Mouse (Mus musculus) thymus, adult 2 months (tissue): ENCODE results near the gene Tnnc1. TPM values are rescaled to one million over a fixed set of nuclear protein-coding genes. Genes with fewer than 3 reads are reported as not detected.

Experiments
- DNase-seq: peaks from one replicate; pipeline ENCODE4 v3.0.0; 2021
- H3K27ac ChIP-seq: fragments of 200-500 bp; 2 replicates; pipeline ENCODE4 v1.5.1; 2012; ENCODE audit warnings: low read length, control low read depth; ENCODE audit not compliant: control insufficient read depth, insufficient read depth
- H3K27me3 ChIP-seq: fragments of 200-500 bp; 2 replicates; pipeline ENCODE4 v1.6.1; 2012; ENCODE audit warnings: mild to moderate bottlenecking, low read length, moderate library complexity, mixed read lengths; ENCODE audit not compliant: control insufficient read depth, insufficient read depth
- H3K36me3 ChIP-seq: fragments of 200-500 bp; 2 replicates; pipeline ENCODE4 v1.6.1; 2012; ENCODE audit warnings: mild to moderate bottlenecking, low read length, moderate library complexity; ENCODE audit not compliant: control insufficient read depth, insufficient read depth
- H3K4me1 ChIP-seq: fragments of 200-500 bp; replicated peaks from 2 replicates; pipeline ENCODE4 v1.6.1; 2012; ENCODE audit warnings: low read length; ENCODE audit not compliant: control insufficient read depth, insufficient read depth
- H3K4me3 ChIP-seq: fragments of 200-500 bp; 2 replicates; pipeline ENCODE4 v1.5.1; 2012; ENCODE audit warnings: mild to moderate bottlenecking, low read length, control low read depth, moderate library complexity; ENCODE audit not compliant: control insufficient read depth, insufficient read depth
- CTCF ChIP-seq: fragments of 200-500 bp; IDR thresholded peaks from 2 replicates; pipeline ENCODE4 v1.5.1; 2012; ENCODE audit warnings: mild to moderate bottlenecking, control low read depth, low read length, moderate library complexity, borderline replicate concordance; ENCODE audit not compliant: control insufficient read depth, poor library complexity, insufficient read depth; ENCODE audit errors: extremely low read depth
- POLR2A ChIP-seq: fragments of 200-500 bp; IDR thresholded peaks from 2 replicates; pipeline ENCODE4 v1.6.1; 2012; ENCODE audit warnings: mild to moderate bottlenecking, low read length, control low read depth, moderate library complexity; ENCODE audit not compliant: control insufficient read depth, poor library complexity, insufficient read depth; ENCODE audit errors: extremely low read depth
- WGBS: fragments of 180-500 bp; shearing (Covaris S2); methylation state at CpG from one replicate; pipeline ENCODE4 v1.1.7; 2018; 5-methylcytosine and 5-hydroxymethylcytosine counted together
- polyA plus RNA-seq: library from polyadenylated mRNA; depleted of rRNA; stranded (reverse); fragments of >200 nt; gene quantifications from 2 replicates; pipeline ENCODE4 v1.2.3, GENCODE M21; 2012; rRNA removed

The Tnnc1 gene
- polyA plus RNA-seq = 4.2 and 103 TPM in 2 replicates

DNA sequence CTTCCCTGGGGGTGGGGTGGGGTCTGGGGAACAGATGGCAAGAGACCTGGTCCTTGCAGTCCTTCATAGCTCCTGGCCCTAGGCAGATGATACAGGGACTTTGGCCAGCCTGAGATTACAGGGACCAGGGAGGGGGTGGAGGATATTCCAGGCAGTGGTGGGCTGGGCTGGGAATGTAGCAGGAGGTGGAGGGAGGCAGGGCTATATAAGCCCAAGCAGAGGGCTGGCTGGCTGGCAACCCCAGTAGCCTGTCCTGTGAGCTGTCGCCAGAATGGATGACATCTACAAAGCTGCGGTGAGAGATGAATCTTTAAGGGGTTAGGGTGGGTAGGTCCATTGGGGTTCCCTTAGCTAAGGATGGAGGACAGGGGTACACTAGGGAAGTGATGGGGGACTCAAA is at the start of gene Tnnc1:
Gene Tnnc1 (plus strand): TSS at position 229 of the 400 bp plus-strand sequence.
- 91% methylated on average over 2 of the region's 2 CpGs for WGBS
- DNase-seq = no peak
- H3K36me3 ChIP-seq = peaks cover 9% of the 10 kb centered on the region
- no peak for TF ChIP-seq CTCF
- no peak for TF ChIP-seq POLR2A
- peaks cover 16% of the 10 kb centered on the region for H3K4me1 ChIP-seq
- no peaks in the 10 kb centered on the region for H3K27me3 ChIP-seq
- H3K27ac ChIP-seq = no peak within 1 kb of the TSS
- H3K4me3 ChIP-seq = no peak within 1 kb of the TSS

DNA sequence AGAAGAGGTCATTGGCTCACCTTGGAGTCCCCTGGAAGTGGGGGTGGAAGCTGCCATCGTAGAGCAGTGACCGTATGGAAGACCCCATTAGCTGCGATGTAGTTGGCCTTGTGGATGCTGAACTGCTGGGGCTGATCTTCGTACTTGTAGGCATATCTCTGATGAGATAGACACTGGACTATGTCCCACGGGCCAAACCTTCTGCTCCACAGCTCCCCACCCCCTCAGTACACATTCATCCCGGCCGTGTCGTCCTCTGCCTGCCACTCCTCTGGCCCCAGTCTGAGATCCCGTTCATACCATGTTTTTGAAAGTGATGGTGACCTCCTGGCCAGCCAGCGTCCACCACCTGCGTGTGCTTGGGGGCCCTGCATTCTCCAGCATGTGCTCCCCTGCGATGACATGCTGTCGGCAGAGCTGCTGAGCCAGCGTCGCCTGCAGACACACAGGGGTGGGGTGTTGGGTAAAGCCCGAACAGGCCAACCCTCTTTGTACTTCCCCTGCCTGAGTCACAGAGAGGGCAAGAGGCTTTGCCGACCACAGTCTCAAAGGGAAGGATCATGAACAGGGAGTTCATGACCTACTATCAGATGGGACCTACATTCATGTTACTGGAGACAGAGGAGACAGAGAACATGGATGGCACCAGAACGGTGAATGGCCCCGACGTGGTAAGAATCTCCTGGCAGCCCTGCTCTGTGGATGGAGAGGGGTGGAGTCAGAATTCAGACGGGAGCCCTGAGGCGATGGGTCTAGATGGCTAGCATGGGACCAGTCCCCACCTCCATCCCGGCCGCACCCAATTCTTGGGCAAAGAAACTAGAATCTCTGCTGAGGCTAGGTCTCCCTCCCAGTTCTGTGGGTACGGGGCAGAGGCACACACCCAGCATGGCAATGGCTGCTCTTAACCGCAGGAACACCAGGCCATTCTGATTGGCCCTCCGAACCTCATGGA is 47.6 kb upstream of the Tnnc1 start:
- no peaks in the 10 kb centered on the region for H3K36me3 ChIP-seq
- WGBS = 57% methylated on average over 27 of the region's 27 CpGs
- H3K27ac ChIP-seq = no peak overlapping the region
- no peak overlapping the region for H3K4me3 ChIP-seq
- no peak for DNase-seq
- TF ChIP-seq POLR2A (no peak), CTCF (no peak)
- H3K27me3 ChIP-seq = no peaks in the 10 kb centered on the region
- H3K4me1 ChIP-seq = no peaks in the 10 kb centered on the region

- no peak overlapping the region for H3K4me3 ChIP-seq
- 93% methylated on average over 7 of the region's 7 CpGs for WGBS
- no peak for DNase-seq
- no peaks in the 10 kb centered on the region for H3K36me3 ChIP-seq
- no peak overlapping the region for H3K27ac ChIP-seq
- no peaks in the 10 kb centered on the region for H3K4me1 ChIP-seq
- no peaks in the 10 kb centered on the region for H3K27me3 ChIP-seq
- TF ChIP-seq POLR2A = no peak
- no peak for TF ChIP-seq CTCF
Measured at GRCm38 (mm10) chr14:31161191-31161590, 46.9 kb upstream of the Tnnc1 start.

- Histone ChIP-seq H3K4me3 (no peak overlapping the region), H3K27me3 (no peaks in the 10 kb centered on the region), H3K4me1 (no peaks in the 10 kb centered on the region), H3K27ac (no peak overlapping the region), H3K36me3 (no peaks in the 10 kb centered on the region)
- TF ChIP-seq CTCF (no peak), POLR2A (no peak)
- DNase-seq = no peak
- WGBS = 91% methylated on average over 10 of the region's 10 CpGs
Measured at GRCm38 (mm10) chr14:31161638-31162037, 46.5 kb upstream of the Tnnc1 start.

- no peaks in the 10 kb centered on the region for H3K36me3 ChIP-seq
- H3K27ac ChIP-seq = no peak overlapping the region
- no peak for DNase-seq
- H3K4me1 ChIP-seq = no peaks in the 10 kb centered on the region
- H3K27me3 ChIP-seq = no peaks in the 10 kb centered on the region
- WGBS = 89% methylated on average over 8 of the region's 8 CpGs
- no peak for TF ChIP-seq POLR2A
- no peak for TF ChIP-seq CTCF
- H3K4me3 ChIP-seq = no peak overlapping the region
Measured at GRCm38 (mm10) chr14:31164067-31164466, 44.0 kb upstream of the Tnnc1 start.

- Histone ChIP-seq H3K36me3 (no peaks in the 10 kb centered on the region), H3K27ac (no peak overlapping the region), H3K27me3 (no peaks in the 10 kb centered on the region), H3K4me1 (no peaks in the 10 kb centered on the region), H3K4me3 (no peak overlapping the region)
- TF ChIP-seq CTCF = no peak
- no peak for TF ChIP-seq POLR2A
- 84% methylated on average over 2 of the region's 2 CpGs for WGBS
- no peak for DNase-seq
Measured at GRCm38 (mm10) chr14:31165010-31165409, 43.1 kb upstream of the Tnnc1 start.
